Mouse (Mus musculus) activated CD4-positive, CD25-positive, alpha-beta regulatory T cell, adult 4 months (primary cell): Measurements from ENCODE around the gene Ggps1. TPM values are rescaled to one million over a fixed set of nuclear protein-coding genes. Genes with fewer than 3 reads are reported as not detected.
"Not testable (repeated sequence)": the region's sequence is repeated elsewhere in the genome, so short reads cannot be mapped to it uniquely, and the experiment has no call there.

Experiments used
- ATAC-seq: one replicate; pipeline ENCODE4 v1.8.0; 2017
- polyA plus RNA-seq, 2 experiments: library from polyadenylated mRNA; unstranded; fragments of 100-300 nt; shearing (Covaris generic); gene quantifications; one replicate each; pipeline ENCODE4 v1.2.1; 2017

Gene Ggps1
- polyA plus RNA-seq, 2 experiments from 2014 or later, result 91.7 to 103 TPM

DNA sequence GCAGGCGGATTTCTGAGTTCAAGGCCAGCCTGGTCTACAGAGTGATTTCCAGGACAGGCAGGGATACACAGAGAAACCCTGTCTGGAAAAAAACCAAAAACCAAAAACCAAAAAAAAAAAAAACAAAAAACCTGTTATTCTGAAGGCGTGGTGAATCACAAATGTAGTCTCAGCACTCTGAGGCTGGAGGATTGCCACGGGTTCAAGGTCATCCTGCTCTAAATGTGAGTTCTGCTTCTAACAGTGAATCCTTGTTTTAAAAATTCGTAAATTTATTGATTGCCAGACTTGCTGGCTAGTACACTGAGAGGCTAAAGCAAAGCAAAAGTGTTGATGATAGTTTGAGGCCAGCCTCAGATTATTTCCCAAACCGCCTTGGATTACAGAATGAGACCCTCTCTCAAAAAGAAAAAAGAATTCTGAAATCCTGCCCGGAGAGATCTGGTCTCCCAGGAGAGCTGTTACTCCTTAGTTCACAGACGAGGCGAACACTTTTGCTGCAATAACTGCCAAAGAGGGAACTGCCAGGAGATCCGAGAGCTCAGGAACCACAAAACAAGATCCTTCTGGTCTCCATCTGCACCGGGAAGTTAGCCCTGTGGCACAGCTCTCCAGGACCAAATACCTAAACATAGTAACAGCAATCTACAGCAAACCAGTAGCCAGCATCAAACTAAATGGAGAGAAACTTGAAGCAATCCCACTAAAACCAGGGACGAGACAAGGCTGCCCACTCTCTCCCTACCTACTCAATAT lies 27.2 kb downstream of the Ggps1 start:
- no peak for ATAC-seq

DNA sequence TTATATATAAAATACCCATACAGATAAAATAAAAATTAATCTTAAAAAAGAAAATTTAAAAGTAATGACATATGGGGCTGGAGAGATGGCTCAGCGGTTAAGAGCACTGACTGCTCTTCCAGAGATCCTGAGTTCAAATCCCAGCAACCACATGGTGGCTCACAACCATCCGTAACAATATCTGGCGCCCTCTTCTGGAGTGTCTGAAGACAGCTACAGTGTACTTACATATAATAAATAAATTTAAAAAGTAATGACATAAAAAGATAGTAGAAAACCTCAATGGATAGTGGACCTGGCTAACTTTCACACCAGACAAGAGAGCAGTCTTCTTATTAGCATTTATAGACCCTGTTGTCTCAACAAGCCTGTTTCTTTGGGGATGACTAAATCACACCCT lies 27.9 kb downstream of the Ggps1 start:
- ATAC-seq, result not testable (repeated sequence)

DNA sequence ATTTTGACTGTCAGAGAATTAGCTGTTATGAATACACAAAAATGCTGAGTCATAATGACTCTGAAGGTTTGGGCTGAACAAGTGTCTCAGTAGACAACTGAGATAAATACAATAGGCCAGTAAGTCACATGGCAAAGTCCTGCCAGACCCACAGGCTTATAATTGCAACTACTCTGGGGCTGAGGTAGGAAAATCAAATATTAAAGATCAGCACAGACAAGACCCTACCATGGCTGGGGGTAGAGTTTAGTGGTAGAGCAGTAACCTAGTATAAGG lies 29.3 kb downstream of the Ggps1 start:
- no peak for ATAC-seq

DNA sequence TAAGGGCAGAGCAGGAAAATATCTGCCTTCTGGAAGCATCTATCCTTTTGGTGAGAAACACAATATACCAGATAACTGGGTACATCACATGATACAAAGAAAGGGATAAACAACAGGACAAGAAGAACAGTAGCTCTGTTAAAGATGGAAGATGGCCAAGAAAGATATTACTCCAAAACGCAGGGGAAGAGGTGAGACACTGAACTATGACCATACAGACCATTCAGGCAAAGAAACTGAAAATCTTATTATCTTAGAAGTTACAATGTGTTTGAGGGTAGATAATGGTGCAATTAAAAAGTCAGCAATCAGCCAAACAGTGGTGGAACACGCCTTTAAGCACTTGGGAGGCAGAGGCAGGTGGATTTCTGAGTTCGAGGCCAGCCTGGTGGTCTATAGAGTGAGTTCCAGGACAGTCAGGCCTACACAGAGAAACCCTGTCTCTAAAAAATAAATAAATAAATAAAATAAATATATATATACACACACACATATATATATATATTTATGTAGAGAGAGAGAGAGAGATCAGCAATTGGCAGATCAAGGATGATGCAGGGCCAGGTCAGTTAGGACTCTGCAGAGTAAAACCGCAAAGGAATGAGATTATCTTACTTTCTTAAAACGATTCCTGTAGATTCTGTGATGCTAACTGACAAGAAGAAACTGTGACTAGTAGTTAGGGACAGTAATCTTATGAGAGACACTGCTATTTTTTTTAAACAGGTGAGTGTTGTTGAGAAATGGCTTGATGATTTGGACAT lies 29.8 kb downstream of the Ggps1 start:
- ATAC-seq, result no peak

DNA sequence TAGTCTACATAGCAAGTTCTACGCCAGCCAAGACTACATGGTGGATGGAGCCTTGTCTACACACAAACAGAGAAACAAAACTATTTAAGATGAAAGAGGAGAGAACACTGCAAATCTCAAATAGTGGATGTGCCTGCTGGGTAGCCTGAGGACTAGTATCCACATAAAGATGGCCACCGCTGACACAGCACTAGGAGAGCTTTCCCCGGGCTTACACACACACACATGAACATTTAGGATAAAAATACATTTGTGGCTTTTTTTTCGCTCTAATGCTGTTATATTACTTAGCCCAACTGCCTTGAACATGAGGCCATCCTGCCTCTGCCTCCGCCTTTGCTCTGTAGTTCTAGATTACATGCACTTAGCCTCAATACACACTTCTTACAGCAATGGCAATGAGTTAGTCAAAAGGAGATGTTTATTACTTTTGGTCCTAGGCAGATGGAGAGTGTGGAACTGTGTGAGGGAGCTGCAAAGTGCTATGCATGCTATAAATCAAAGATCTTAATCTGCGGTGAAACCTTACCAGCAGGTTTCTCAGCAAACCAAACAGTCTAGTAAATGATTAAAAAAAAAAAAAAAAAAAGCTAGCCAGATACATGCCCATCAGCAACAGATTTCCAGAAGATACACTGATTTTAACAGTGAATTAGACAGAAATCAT lies 37.0 kb downstream of the Ggps1 start:
- no peak for ATAC-seq

DNA sequence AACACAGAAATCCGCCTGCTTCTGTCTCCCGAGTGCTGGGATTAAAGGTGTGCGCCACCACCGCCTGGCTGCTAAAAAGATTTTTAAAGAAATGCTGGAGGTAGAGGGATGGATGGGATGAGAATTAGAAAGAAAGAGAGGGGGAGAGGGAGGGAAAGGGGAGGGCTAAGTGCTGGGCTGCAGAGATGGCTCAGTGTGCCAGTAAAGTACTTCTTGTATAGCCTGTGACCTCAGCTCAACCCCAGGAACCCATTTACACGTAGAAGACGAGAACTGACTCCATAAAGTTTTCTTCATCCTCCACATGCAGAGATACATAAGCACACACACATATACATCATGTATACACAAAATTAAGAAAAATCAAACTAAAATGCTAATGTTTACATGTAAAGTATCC lies 37.7 kb downstream of the Ggps1 start:
- ATAC-seq, result no peak

DNA sequence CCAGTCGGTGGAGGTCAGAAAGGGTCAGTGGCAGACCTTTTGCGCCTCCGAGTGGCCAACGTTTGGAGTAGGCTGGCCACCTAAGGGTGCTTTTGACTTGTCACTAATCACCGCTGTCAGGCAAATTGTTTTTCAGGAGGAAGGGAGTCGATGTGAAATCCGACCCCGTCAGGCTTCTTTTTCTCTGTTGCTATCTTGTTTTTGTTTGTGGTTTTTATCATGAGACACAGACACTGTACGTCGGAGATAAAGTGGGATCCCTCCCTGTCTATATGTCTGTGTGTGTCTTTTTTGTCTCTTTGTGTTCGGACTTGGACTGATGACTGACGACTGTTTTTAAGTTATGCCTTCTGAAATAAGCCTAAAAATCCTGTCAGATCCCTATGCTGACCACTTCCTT lies 41.9 kb downstream of the Ggps1 start:
- ATAC-seq, result not testable (repeated sequence)

DNA sequence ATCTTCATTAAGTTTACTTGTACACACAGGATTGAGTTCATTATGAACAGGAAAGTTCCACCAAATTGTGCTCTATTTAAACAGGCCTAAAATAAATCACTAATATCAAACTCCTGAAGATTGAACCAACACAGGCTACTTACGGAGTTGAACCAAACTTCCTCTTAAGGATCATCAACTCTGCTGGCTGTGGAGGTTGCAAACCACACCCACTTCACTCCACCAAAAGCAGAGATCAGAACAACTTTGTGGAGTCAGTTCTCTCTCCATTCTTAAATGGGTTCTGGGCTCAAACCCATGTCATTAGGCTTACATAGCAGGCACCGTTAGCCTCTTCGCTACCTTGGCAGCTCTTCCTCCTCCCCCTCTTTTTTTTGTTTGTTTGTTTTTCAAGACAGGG lies 44.4 kb downstream of the Ggps1 start:
- no peak for ATAC-seq

DNA sequence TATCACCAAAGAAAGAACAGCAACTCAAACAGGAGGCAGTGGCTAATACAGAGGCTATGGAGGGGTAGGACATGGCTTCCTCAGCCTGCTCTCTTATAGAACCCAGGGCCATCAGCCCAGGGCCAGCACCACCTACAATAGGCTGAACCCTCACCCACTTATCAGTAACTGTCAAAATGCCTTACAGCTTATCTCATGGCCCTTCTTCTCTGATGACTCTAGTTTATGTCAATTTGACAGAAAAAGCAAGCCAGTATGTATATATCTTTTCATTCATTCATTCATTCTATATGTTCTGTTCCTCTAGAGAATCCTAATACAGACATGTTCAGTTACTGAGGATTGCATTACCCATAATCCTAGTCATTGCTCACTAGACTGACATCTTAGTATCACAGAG lies 45.0 kb downstream of the Ggps1 start:
- no peak for ATAC-seq

DNA sequence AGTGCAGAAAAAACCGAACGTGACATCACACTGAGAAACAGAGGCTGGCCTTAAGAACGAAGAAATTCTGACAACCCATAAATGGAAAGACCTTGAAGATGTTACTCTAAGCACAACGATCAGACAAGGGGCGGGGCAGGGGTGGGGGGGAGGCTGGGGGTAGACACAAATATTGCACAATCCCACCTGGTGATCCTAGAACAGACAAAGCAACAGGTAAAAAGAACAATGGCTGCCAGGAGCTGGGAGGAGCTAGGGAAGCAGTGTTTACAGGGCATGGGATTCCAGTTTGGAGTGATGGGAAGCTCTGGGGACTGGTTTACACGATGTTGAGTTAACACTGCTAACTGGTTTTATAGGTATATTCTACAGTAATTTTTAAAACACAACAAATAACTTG lies 47.7 kb downstream of the Ggps1 start:
- no peak for ATAC-seq

DNA sequence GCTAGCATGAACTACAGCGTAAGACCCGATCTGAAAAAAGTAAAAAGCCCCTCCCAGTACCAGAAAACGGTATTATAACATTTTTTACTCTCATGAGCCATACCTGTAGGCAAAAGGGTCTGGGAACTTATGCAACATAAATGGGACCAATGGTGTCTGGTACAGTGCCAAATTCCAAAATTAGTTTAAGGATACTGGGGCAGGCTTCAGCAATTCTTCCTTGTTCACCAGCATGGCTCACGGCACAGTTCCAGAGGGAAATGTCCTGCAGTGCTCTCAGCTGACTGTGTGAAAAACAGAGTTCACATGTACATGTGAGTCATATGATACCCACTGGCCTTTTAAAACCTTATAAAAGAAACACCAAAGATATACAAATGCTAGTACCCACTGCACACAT lies 48.7 kb downstream of the Ggps1 start:
- ATAC-seq, result no peak

DNA sequence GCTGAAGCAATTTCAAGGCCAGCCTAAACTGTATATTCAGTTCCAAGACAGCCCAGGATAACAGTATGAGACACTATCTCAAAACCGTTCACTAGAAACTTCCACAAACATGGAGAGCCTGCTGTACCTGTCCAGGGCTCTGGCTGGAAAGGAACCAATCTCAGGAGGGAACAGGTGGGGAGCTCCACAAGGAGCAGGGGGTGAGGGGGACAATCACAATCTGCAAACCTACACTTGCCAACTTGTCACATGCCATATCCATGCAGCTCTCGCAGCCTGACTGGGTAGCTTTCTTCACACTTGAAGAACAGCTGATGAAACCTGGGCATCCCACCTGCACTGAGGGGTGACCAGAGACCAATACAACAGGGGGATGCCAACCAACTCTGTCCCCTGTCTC lies 49.3 kb downstream of the Ggps1 start:
- ATAC-seq, result no peak

DNA sequence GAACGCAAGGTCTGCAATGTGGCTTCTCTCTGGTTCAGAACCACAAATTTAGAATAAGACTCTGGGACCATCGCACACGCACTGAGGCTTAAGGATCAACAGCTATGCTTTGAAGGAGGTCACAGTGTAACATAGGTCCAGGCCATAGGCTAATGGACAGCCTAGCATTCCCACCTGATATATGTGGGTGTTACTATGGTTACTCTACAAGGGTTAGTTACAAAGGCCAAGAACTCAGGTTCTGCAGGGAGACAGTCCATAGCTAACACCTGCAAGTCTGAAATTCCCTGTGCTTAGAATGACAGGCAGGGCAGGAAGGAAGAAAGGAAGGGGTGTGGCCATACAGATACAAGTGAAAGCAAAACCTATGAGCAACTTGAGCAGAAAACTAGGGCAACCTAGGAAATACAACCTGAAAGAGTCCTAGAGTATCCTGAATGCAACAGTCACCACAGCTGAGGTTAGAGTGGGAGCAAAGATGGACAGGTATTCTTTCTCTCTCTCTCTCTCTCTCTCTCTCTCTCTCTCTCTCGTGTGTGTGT lies 51.8 kb downstream of the Ggps1 start:
- ATAC-seq, result peak; percentile 89

DNA sequence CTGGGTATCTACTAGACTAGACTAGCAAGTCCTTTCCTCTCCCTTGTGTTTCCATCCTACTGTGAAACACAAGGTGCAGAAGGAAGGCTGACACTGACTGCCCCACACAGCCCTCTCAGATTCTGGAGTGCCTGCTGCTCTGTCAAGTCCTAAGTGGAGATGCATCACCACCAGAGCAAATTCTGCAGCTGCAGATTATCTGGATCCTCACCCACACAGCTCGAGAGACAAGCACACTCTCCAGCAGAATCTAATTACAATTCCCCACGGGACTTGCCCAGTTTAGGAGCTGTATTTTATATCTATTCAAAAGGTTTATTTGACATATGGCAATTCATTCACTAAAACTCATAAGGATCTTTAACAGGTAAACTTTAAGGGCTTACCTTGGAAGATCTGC lies 57.2 kb downstream of the Ggps1 start:
- no peak for ATAC-seq

DNA sequence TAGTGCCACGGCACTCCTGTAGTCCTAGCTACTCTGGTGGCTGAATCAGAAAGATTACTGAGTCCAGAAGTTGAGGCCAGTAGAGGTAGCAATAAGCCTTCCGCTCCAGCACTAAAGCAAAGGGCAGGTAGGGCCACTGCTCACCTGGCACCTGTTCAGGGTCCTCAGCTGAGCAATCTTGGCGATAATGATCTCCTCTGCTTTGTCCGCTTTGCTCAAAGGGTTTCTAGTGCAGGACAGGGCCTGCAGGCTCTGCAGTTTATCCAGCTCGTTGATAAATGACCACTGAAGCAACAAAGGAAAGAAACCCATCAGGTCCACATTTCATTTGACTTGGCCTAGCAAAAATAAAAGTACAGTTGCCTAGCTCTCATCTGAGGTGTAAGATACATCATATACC lies 58.3 kb downstream of the Ggps1 start:
- ATAC-seq, result no peak

DNA sequence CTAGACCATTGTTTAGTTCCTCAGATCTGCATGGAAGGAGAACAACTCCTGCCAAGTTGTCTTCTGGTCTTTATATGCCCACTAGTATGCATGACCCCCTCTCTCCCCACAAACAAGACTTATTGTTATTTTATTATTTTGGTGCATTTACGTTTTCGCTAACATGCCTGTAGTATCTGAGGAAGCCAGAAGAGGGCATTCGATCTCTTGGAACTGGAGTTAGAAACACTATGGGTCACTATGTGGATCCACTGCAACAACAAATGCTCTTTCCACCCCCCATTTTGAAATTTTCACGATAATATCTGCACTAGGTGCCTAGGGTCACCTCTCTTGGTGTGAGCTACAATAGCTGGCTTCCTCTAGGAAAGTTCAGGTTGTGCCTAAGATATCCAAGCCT lies 59.2 kb downstream of the Ggps1 start:
- ATAC-seq, result no peak

DNA sequence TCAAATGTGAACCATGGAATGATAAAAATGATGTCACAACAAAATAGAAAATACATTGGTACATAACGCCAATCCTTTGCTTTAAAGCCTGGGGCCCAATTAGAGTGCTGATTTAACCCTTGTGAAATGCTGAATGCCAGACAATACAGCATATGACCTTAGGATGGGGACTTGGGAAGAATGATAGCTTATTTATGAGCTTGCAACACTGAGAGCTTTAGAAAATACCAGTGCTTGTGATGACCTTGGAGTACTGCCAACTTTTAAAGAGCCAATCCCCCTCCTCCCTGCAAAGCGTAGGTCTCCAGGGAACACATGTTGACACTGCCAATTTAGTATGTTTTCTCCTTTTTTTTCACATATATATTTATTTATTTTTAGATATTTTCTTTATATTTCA lies 60.6 kb downstream of the Ggps1 start:
- ATAC-seq, result no peak

Other genes with a start within 250 kb of the Ggps1 start
- gene B3galnt2, start 109.0 kb downstream of the Ggps1 start, polyA plus RNA-seq, result 10 to 100 TPM; 10.4 to 14.0 TPM
- 10 to 100 TPM; 75.9 to 78.6 TPM for gene Tbce, start 23.9 kb downstream of the Ggps1 start, polyA plus RNA-seq
- gene Arid4b, start 256 bp downstream of the Ggps1 start, polyA plus RNA-seq, result 10 to 100 TPM; 61.0 to 75.1 TPM